Mouse (Mus musculus) frontal cortex, adult 2 months (tissue): ENCODE results near the gene Gm20747. TPM values are rescaled to one million over a fixed set of nuclear protein-coding genes. Genes with fewer than 3 reads are reported as not detected.
"Not testable (repeated sequence)": the region's sequence is repeated elsewhere in the genome, so short reads cannot be mapped to it uniquely, and the experiment has no call there.

ENCODE experiments used
- DNase-seq, 2 experiments: peaks; one replicate each; pipeline ENCODE4 v3.0.0; 2022; ENCODE audit warnings: low spot score in 1 of 2; ENCODE audit errors: extremely low spot score in 1 of 2
- polyA plus RNA-seq: library from polyadenylated mRNA; depleted of rRNA; stranded (reverse); fragments of >200 nt; gene quantifications from 2 replicates; pipeline ENCODE4 v1.2.3, GENCODE M21; 2012; rRNA removed

Gm20747 gene
- not detected in 2 replicates for polyA plus RNA-seq

GRCm38 (mm10) chrY:53418191-53418590, at the start of gene Gm20747:
Gm20747 (minus strand) TSS chrY:53418291.
- not testable (repeated sequence) for DNase-seq
